Mouse (Mus musculus): Measurements from ENCODE around the gene Gpd1. TPM values are rescaled to one million over a fixed set of nuclear protein-coding genes. Genes with fewer than 3 reads are reported as not detected.

Gene Gpd1
- polyA plus RNA-seq, 1 experiment from 2014 or later, result 1.4 TPM

- Histone ChIP-seq H3K36me3 (peaks cover 75% of the 10 kb centered on the region), H3K4me1 (peaks cover 19% of the 10 kb centered on the region), H3K4me2 (replicated peaks) (no peak overlapping the region), H3K27ac (0 out of 2 replicates have a peak overlapping the region, but pooled peaks have one; percentile 12), H3K9me3 (no peaks in the 10 kb centered on the region), H3K9ac (no peak overlapping the region), H3K27me3 (replicated peaks) (no peaks in the 10 kb centered on the region), H3K4me3 (no peak overlapping the region)
- 86% methylated on average over 3 of the region's 3 CpGs for WGBS
- ATAC-seq (ENCODE audit: low FRiP score, low read depth), result no peak
Measured at GRCm38 (mm10) chr15:99713569-99713968, 3.7 kb upstream of the Gpd1 start.

GRCm38 (mm10) chr15:99714206-99714605, 3.1 kb upstream of the Gpd1 start:
- ATAC-seq (ENCODE audit: low FRiP score, low read depth), result no peak
- 73% methylated on average over 4 of the region's 4 CpGs for WGBS
- Histone ChIP-seq H3K4me1 (peaks cover 19% of the 10 kb centered on the region), H3K27ac (no peak overlapping the region), H3K36me3 (peaks cover 72% of the 10 kb centered on the region), H3K27me3 (replicated peaks) (no peaks in the 10 kb centered on the region), H3K9ac (no peak overlapping the region), H3K4me3 (no peak overlapping the region), H3K4me2 (replicated peaks) (no peak overlapping the region), H3K9me3 (no peaks in the 10 kb centered on the region)

GRCm38 (mm10) chr15:99714858-99715257, 2.5 kb upstream of the Gpd1 start:
- no peak overlapping the region for H3K27ac ChIP-seq
- H3K27me3 ChIP-seq (replicated peaks), result no peaks in the 10 kb centered on the region
- H3K4me3 ChIP-seq, result no peak overlapping the region
- peaks cover 68% of the 10 kb centered on the region for H3K36me3 ChIP-seq
- peaks cover 19% of the 10 kb centered on the region for H3K4me1 ChIP-seq
- no peak overlapping the region for H3K9ac ChIP-seq
- no peak overlapping the region for H3K4me2 ChIP-seq (replicated peaks)
- 55% methylated on average over 7 of the region's 7 CpGs for WGBS
- H3K9me3 ChIP-seq, result no peaks in the 10 kb centered on the region
- ATAC-seq (ENCODE audit: low FRiP score, low read depth), result peak; percentile 22; the same call in 1 of the 2 replicates

- Histone ChIP-seq H3K27ac (no peak overlapping the region), H3K4me3 (no peak overlapping the region), H3K9me3 (no peaks in the 10 kb centered on the region), H3K4me2 (replicated peaks) (no peak overlapping the region), H3K27me3 (replicated peaks) (no peaks in the 10 kb centered on the region), H3K36me3 (peaks cover 68% of the 10 kb centered on the region), H3K4me1 (peaks cover 19% of the 10 kb centered on the region), H3K9ac (no peak overlapping the region)
- ATAC-seq (ENCODE audit: low FRiP score, low read depth), result peak; percentile 26; the same call in 1 of the 2 replicates
- 80% methylated on average over 13 of the region's 13 CpGs for WGBS
Measured at GRCm38 (mm10) chr15:99715361-99715865, 1.9 kb upstream of the Gpd1 start.

GRCm38 (mm10) chr15:99715982-99716746, 1.2 kb upstream of the Gpd1 start:
- Histone ChIP-seq H3K9ac (no peak overlapping the region; the same call in 1 of the 2 replicates), H3K27ac (no peak overlapping the region), H3K27me3 (replicated peaks) (no peaks in the 10 kb centered on the region), H3K4me1 (peaks cover 19% of the 10 kb centered on the region), H3K4me2 (replicated peaks) (no peak overlapping the region), H3K4me3 (no peak overlapping the region), H3K9me3 (no peaks in the 10 kb centered on the region), H3K36me3 (peaks cover 68% of the 10 kb centered on the region)
- WGBS, result 79% methylated on average over 11 of the region's 11 CpGs
- 0 out of 2 replicates have a peak, but pooled peaks have one; percentile 14 for ATAC-seq (ENCODE audit: low FRiP score, low read depth)

- H3K4me3 ChIP-seq, result no peak overlapping the region
- H3K27me3 ChIP-seq (replicated peaks), result no peaks in the 10 kb centered on the region
- ATAC-seq (ENCODE audit: low FRiP score, low read depth), result no peak
- no peak overlapping the region for H3K4me2 ChIP-seq (replicated peaks)
- H3K36me3 ChIP-seq, result peaks cover 68% of the 10 kb centered on the region
- WGBS, result 83% methylated on average over 12 of the region's 12 CpGs
- H3K9ac ChIP-seq, result no peak overlapping the region
- peaks cover 19% of the 10 kb centered on the region for H3K4me1 ChIP-seq
- H3K9me3 ChIP-seq, result no peaks in the 10 kb centered on the region
- no peak overlapping the region for H3K27ac ChIP-seq
Measured at GRCm38 (mm10) chr15:99716814-99717213, 501 bp upstream of the Gpd1 start.

- ATAC-seq (ENCODE audit: low FRiP score, low read depth), result no peak
- H3K36me3 ChIP-seq, result peaks cover 58% of the 10 kb centered on the region
- H3K9me3 ChIP-seq, result no peaks in the 10 kb centered on the region
- H3K4me3 ChIP-seq, result no peak overlapping the region
- H3K9ac ChIP-seq, result no peak overlapping the region
- WGBS, result 86% methylated on average over 9 of the region's 9 CpGs
- no peaks in the 10 kb centered on the region for H3K27me3 ChIP-seq (replicated peaks)
- no peak overlapping the region for H3K27ac ChIP-seq
- peaks cover 21% of the 10 kb centered on the region for H3K4me1 ChIP-seq
- no peak overlapping the region for H3K4me2 ChIP-seq (replicated peaks)
Measured at GRCm38 (mm10) chr15:99718461-99719021, 1.2 kb downstream of the Gpd1 start.

- no peaks in the 10 kb centered on the region for H3K27me3 ChIP-seq (replicated peaks)
- no peak overlapping the region for H3K4me2 ChIP-seq (replicated peaks)
- H3K27ac ChIP-seq, result no peak overlapping the region
- peaks cover 34% of the 10 kb centered on the region for H3K4me1 ChIP-seq
- ATAC-seq (ENCODE audit: low FRiP score, low read depth), result no peak
- peaks cover 51% of the 10 kb centered on the region for H3K36me3 ChIP-seq
- H3K9me3 ChIP-seq, result no peaks in the 10 kb centered on the region
- 79% methylated on average over 8 of the region's 8 CpGs for WGBS
- H3K9ac ChIP-seq, result no peak overlapping the region
- H3K4me3 ChIP-seq, result no peak overlapping the region
Measured at GRCm38 (mm10) chr15:99719865-99720264, 2.5 kb downstream of the Gpd1 start.

- Histone ChIP-seq H3K27ac (no peak overlapping the region), H3K9ac (no peak overlapping the region), H3K4me3 (no peak overlapping the region), H3K9me3 (no peaks in the 10 kb centered on the region), H3K4me1 (peaks cover 30% of the 10 kb centered on the region), H3K27me3 (replicated peaks) (no peaks in the 10 kb centered on the region), H3K36me3 (peaks cover 46% of the 10 kb centered on the region), H3K4me2 (replicated peaks) (no peak overlapping the region)
- no peak for ATAC-seq (ENCODE audit: low FRiP score, low read depth)
- WGBS, result 85% methylated on average over 25 of the region's 25 CpGs
Measured at GRCm38 (mm10) chr15:99721921-99722743, 4.8 kb downstream of the Gpd1 start.

- H3K4me3 ChIP-seq, result no peak overlapping the region
- no peak overlapping the region for H3K4me2 ChIP-seq (replicated peaks)
- no peaks in the 10 kb centered on the region for H3K9me3 ChIP-seq
- H3K9ac ChIP-seq, result no peak overlapping the region
- ATAC-seq (ENCODE audit: low FRiP score, low read depth), result no peak
- 0 out of 2 replicates have a peak overlapping the region, but pooled peaks have one; percentile 26 for H3K27ac ChIP-seq
- H3K36me3 ChIP-seq, result peaks cover 47% of the 10 kb centered on the region
- 62% methylated on average over 10 of the region's 10 CpGs for WGBS
- no peaks in the 10 kb centered on the region for H3K27me3 ChIP-seq (replicated peaks)
- H3K4me1 ChIP-seq, result peaks cover 30% of the 10 kb centered on the region
Measured at GRCm38 (mm10) chr15:99723120-99723514, 5.8 kb downstream of the Gpd1 start.

GRCm38 (mm10) chr15:99723515-99724291, 6.4 kb downstream of the Gpd1 start:
- 21% methylated on average over 11 of the region's 11 CpGs for WGBS
- Histone ChIP-seq H3K4me2 (replicated peaks) (peak overlapping the region; percentile 90), H3K27ac (peak overlapping the region; percentile 26; the same call in 1 of the 2 replicates), H3K9me3 (no peaks in the 10 kb centered on the region), H3K9ac (peak overlapping the region; percentile 17; the same call in 1 of the 2 replicates), H3K4me1 (peaks cover 30% of the 10 kb centered on the region), H3K27me3 (replicated peaks) (no peaks in the 10 kb centered on the region), H3K36me3 (peaks cover 47% of the 10 kb centered on the region), H3K4me3 (no peak overlapping the region)
- no peak for ATAC-seq (ENCODE audit: low FRiP score, low read depth)

All from neural tube, embryonic 12.5 days (tissue).